Mouse (Mus musculus): Measurements from ENCODE around the gene Rc3h1.
"Not testable (repeated sequence)": the region's sequence is repeated elsewhere in the genome, so short reads cannot be mapped to it uniquely, and the experiment has no call there.

The Rc3h1 gene

DNA sequence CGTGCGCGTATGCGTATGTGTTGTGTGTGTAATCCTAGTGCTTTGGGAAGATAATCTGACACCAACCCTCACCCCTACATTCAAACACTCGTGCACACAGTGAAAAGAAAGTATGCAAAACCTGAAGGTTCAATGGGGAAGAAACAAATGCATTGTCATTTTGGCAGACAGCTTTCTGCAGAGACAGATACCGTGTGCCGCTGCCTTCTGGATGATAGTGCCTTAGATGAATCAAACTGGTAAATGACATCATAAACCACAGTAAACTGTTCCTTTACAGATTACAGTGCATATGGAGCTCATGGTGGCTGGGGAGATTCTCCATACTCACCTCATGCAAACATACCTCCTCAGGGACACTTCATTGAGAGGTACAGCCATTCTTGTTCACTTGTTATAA is 57.0 kb downstream of the Rc3h1 start:
- no peak for DNase-seq (ENCODE audit: low read depth, low spot score)

DNA sequence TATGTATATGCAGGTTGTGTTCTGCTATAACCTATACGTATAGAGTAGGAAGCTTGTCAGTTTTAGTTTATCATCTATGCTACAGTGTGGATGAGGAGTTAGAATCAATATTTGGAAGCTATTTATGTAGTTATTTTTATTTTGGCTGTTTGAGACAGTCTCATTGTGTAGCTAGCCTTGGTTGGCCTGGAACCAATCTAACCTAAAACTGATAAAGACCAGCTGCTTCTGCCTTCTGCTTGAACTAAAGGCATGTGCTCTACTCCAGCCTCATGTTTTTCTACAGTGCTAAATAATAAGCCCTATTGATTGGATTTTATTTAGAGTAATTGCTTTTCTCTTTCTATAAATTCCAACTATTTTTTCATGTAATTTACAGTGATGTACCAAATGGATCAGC is 61.0 kb downstream of the Rc3h1 start:
- peak; percentile 57 for DNase-seq (ENCODE audit: low read depth, low spot score)

DNA sequence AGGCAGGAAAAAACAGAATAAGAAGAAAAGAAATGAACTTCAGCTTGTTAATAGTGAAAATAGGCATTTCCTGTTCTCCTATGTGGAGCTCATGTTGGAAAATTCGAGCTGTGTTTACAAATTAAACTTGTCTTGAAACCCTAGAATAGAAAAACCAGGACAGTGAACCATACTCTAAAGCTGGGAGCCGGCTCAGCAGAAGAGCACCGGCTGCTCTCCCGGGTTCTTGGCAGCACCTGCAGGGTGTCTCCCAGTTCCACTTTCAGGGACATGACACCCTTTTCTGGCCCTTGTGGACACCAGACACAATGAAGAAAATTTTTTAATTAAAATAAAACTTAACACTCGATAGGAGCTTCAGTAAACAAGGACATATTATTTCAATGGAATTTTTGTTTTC is 62.4 kb downstream of the Rc3h1 start:
- DNase-seq (ENCODE audit: low read depth, low spot score), result peak; percentile 46

DNA sequence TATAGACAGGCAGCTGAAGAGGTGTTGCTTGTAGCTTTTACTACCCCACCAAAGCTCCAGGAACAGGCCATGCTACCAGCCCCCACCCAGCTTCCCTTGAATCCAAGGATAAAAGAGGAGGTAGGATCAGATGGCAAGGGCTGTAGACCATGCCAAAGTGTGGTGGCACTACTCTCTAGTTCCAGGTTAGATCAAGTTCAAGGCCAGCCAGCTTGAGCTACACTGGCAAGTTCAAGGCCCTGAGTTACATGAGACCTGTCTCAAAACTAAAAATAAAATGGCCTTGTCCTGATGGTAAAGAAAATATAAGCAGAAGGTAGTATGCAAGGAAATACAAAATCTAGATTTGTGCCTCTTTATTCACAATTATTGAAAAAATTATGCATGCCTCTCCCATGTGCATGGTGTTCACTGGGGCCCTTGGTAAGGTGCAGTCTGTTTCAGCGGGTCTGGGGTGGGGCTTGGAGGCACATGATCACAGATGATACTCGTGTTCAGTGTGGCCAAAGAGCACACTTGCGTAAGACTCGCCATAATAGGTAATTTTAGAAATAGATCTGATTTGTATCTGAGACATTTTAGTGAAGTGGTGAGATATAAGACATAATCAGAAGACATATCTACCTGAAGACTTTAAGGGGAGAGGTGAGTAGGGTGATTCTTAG is 72.0 kb downstream of the Rc3h1 start, which contains the start of gene Serpinc1:
Serpinc1 (plus strand) TSS at position 515 of the 665 bp plus-strand sequence.
- DNase-seq (ENCODE audit: low read depth, low spot score), result no peak

DNA sequence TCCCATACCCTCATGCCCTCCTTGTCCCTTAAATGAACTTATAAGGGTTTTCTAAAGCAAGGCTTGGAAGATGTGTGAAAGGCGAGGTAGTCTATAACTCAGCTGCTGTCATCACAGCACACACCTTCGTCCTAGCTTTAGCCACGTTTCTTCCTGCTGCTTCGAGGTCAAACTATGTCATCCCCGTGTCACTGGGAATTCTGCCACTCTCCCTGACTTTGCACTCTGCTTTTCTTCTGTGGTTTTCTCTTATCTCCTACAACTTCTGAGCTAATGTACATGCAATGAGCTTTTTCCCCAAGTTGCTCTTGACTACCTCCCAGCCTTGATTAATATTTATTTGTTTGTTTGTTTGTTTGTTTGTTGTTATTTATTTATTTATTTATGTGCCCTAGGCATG is 73.8 kb downstream of the Rc3h1 start:
- no peak for DNase-seq (ENCODE audit: low read depth, low spot score)

DNA sequence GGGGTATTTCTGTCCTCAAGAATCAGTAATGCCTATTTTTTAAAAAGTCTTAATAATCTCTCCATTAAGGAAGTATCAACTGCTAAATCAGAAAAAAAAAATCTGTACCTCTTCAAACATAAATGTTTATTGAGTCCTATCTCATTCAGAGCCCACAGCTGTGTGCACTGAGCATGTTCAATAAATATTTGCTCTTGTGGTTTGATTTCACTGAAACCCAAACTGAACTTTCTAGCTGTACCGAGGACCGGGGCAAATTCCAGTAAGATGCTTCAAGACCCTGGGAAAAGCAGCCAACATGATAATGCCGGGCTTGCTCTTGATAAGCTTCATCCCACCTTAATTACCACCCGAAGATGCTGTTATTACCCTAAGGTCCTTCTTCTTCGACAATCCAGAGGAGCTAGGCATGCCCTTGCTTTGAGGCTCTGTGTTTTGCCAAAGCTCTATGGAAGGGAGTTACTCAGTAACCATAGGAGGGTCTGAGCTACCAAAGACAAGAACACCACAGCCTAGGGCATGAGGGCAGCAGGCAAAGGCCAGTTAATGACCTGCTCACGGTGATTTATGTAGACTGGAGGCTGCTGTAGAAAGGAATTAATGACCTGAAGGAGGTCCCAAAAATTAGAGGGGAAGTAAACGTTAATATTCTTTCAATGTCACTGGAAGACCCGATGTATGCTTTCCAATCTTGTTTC is 74.5 kb downstream of the Rc3h1 start:
- DNase-seq (ENCODE audit: low read depth, low spot score), result no peak

DNA sequence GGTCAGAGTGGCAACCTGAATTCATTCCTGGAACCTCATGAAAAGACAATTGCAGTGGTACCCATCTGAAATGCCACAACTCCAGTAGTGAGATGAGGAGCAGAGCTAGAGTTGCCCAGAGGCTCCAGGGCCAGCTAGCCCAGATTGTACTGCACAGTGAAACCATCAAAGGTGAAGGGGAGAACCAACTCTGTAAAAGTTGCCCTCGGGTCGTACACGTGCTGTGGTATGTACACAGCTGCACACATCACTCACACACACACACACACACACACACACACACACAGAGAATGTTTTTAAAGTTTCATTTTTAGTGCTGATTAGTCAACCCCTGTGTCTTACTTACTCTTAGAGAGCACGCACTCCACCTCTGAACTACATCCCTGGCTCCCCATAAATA is 75.1 kb downstream of the Rc3h1 start:
- no peak for DNase-seq (ENCODE audit: low read depth, low spot score)

DNA sequence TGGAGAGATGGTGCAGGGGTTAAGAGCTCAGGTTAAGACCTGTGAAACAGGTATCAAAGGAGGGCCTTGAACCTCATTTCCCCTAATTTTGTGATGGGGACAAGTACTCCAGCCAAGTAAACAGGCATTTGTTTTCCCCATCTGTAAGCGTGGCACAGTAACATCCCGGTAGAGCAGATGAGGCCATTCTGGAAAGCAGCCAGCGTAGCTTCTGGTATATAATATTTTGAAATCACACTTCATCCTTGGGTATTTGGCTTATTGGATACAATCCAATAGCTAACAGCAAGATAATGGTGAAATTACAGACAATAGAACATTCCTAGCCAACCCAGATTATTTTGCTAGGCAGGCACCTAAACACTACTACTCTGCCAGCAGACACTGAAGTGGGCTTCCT is 76.7 kb downstream of the Rc3h1 start:
- no peak for DNase-seq (ENCODE audit: low read depth, low spot score)

DNA sequence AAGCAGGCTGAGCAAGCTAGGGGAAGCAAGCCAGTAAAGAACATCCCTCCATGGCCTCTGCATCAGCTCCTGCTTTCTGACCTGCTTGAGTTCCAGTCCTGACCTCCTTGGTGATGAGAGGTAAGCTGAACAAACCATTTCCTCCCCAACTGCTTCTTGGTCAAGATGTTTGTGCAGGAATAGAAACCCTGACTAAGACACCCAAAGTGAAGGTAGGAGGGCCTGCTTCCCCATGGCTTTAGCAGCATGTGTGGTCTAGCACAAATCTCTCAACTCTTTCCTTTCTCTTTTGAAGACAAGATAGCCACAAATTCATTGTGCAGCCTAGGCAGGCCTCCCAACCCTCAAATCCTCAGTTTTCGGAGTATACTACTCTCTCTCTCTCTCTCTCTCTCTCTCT is 78.5 kb downstream of the Rc3h1 start:
- DNase-seq (ENCODE audit: low read depth, low spot score), result not testable (repeated sequence)

DNA sequence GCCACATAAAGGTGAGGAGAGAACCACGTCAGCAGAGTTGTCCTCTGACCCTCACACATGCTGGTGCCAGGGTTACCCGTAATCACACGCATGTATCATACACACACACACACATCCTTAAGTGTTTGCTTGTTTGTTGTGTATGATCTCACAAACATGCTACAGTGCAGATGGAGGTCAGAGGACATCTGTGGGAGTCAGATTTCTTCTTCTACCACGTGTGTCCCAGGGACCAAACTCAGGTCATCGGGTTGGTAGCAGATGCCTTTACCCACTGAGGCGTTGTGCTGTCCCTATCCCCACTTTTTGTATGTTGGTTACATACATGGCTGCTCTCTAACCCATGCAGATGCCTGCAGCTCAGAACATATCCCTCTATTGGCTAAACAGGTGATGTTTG is 79.3 kb downstream of the Rc3h1 start:
- DNase-seq (ENCODE audit: low read depth, low spot score), result no peak

DNA sequence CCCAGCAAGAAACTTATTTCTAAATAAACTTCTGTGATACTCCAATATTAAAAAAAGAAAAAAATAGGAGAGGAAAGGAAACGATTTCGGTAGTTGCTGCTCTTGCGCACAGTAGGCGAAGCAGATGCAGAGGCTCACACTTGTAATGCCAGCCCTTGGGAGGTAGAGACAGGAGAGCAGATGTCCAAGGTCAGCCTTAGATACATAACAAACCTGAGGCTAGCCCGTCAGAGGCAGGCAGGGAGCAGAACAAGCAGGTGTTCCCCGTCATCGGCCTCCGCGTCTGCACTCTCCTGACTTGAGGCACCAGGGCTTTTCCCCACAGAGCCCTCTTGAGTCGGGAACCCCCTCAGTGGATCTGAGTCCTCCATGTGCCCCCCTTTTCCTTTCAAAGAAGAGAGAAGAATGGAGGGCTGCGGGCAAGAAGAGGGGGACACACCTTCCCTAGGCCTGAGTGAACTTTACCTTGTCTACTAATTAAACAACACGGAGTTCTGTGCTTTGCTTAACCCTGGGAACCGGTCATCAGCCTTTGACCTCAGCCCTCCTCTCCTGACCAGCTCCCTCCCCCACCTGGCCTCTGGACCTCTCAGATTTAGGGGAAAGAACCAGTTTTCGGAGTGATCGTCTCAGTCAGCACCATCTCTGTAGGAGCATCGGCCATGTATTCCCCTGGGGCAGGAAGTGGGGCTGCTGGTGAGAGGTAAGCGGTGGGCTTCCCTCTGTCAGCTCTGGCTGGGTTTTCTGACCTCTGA is 80.8 kb downstream of the Rc3h1 start:
- no peak for DNase-seq (ENCODE audit: low read depth, low spot score)

DNA sequence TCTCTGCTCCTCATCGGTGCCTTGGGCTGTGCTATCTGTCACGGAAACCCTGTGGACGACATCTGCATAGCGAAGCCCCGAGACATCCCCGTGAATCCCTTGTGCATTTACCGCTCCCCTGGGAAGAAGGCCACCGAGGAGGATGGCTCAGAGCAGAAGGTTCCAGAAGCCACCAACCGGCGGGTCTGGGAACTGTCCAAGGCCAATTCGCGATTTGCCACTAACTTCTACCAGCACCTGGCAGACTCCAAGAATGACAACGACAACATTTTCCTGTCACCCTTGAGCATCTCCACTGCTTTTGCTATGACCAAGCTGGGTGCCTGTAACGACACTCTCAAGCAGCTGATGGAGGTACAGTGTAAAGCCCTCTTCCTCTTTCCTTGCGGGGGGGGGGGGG is 83.2 kb downstream of the Rc3h1 start:
- DNase-seq (ENCODE audit: low read depth, low spot score), result no peak

DNA sequence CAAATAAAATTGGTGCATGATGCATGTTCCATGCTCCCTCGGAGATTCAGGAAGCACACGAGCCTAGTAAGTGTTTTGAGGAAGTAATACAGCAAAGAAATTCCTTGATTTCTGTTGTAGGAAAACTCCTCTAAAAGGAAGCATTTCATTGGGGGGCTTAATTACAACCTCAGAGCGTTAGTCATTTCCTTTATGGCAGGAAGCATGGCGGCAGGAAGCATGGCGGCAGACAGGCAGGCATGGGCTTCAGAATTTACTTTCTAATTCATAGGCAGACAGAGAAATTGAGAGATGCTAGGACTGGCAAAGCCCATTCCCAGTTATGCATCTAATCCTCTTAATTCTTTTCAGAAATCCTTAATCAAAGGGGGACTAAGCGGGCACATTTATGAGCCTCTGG is 87.6 kb downstream of the Rc3h1 start:
- no peak for DNase-seq (ENCODE audit: low read depth, low spot score)

DNA sequence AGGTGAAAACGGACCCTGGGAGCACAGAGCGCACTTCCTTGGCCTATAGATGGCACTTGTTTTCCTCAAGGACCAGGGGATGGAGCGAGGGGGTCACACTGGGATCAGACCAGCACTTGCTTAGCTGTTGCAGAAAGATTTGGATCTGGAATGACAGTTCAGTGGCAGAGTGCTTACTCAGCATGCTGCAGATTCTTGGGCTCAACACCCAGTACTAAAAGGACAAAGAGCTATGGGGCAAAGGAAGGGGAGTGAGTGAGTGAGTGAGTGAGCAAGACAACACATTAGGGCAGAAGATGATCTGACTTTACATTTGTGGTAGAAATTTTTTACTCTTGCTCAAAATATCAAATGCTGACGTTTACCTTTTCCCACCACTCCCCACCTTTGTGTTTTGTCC is 98.7 kb downstream of the Rc3h1 start:
- no peak for DNase-seq (ENCODE audit: low read depth, low spot score)

DNA sequence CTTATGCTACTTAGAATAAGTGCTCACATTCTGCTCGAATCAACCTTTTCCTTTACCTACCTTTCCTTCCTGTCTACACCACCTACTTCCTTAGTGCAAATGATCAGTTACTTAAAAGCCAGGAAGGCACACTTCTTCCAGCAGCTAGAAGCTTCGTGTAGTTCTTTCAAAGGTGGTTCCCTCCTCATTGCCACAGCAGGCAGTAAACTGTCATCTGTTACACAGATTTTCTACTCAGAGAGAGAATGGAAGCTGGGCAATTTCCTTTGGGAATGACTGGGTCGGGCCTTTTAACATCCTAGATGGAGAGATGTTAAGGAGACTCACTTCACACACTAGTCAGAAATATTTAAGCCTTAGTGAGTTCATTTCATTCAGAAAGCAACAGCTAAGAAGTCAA is 99.3 kb downstream of the Rc3h1 start:
- no peak for DNase-seq (ENCODE audit: low read depth, low spot score)

DNA sequence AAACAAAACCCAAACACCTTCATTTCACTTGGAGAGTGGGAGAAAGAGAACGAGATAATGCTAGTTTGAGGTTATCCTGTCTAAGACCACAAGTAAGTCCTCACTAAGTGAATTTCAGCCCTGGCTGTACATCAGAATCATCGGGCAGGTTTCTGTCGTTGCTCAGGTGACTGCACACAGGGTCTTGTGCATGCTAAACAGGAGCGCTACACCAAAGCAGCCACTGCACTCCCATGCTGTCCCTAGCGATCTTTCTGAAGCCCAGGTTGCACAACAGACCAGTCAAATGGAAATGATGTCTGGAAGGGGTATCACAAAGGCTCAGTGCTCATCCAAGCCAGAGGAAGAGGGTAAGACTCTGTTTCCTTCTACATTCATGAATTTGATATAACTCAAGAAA is 100.3 kb downstream of the Rc3h1 start:
- no peak for DNase-seq (ENCODE audit: low read depth, low spot score)

DNA sequence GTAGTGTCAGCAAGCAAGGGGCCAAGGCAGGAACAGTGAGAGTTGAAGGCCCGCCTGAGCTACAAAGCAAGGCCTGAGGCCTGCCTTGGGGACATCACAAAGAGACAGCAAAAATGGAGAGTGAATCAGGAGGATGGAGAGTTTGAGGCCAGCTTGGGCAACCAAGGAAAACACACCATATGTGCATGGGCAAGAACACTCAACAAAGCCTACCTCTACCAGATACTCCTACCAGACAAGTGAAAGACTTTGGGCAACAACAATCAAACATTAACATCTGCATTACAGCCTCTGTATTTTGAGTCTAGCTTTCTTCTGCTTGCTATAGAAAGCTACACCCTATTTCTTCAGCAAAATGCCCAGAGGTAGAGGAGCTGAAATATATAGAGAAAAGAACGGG is 101.8 kb downstream of the Rc3h1 start:
- no peak for DNase-seq (ENCODE audit: low read depth, low spot score)

DNA sequence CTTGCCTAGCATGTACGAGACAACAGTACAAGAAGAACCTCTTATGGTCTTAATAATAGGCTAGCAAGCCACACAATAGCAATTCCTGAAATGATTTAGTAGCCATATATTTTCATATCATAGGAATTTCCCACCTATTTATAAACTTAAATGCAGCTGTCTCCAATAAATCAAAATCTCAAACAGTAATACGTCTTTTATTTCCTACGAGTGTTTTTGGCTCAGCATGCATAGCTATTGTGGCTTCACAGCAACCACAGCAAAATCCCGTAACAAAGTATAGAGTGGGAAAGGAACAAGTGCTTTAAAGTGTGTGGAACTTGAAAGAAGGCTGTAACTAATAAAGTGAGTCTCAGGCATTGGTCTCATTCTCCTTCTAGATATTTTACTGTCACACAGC is 104.2 kb downstream of the Rc3h1 start:
- no peak for DNase-seq (ENCODE audit: low read depth, low spot score)

DNA sequence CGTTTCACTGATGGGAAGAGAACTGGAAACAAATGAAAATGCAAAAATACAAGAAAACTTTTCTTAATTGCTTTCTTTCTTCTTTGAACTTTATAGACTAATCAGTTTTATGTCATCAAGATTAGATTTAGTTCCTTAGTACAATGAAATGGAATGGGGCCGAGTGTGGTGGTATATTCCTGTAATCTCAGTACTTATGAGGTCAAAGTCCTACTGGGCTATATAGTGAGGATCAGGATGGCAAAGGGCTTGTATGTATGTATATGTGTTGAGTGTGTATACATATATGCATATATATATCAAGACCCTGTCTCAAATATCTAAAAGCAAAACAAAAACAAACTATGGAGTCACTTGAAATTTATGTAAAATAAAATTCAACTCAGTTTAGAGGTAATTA is 110.2 kb downstream of the Rc3h1 start:
- no peak for DNase-seq (ENCODE audit: low read depth, low spot score)

DNA sequence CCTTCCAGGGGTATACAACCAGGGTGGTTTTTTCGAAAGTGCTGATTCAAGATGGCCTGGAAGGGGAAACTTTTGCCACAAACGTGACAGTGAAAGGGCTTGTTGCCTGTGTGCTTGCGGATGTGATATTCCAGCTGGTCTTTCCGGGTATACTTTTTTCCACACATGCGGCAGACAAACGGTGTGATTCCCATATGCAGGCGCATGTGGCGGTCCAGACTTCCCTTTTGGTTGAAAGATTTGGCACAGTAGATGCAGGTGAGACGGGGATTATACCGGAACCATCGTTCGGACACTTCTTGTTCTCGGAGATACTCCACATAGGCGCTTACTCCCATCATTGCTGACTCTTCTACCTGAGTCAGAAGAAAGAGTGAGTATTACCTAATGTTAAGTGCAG is 113.8 kb downstream of the Rc3h1 start:
- DNase-seq (ENCODE audit: low read depth, low spot score), result no peak
